Mouse (Mus musculus): ENCODE results near the gene Mrpl58.

DNA sequence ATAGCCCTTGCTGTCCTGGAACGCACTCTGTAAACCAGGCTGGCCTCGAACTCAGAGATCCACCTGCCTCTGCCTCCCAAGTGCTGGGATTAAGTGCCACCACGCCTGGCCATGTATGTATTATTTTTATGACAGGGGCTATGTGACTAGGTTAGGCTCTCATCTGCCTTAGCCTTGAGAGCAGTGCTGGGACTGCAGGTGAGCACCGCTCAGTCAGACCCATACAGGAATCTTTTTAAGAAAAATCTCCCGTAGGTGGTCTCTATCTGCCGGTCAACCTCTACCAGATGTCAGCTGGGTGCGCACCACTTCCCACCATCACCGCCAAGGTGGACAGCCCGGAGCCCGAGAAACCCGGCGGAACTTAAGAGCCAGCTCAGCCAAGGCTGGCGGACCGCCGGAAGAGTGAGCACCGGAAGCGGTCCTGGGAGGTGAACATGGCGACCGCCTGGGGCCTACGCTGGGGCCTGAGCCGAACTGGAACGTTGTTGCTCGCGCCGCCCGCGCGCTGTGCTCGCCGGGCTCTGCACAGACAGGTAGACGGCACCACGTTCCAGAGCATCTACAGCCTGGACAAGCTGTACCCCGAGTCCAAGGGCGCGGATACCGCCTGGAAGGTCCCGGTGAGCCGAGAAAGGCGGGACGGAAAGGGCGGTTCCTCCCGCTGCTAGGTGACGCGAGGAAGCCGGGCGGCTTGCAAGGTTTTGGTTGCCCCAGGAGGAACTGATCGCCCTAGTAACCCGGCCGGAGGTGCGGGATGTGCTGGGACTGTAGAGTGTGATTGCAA lies at the start of gene Mrpl58:
- TF ChIP-seq POLR2A (IDR thresholded peaks at IDR 0.05; ENCODE audit: control insufficient read depth, extremely low read depth, insufficient read depth, low read length, poor library complexity) = peak; percentile 71; the same call in 1 of the 2 replicates
- 0 out of 2 replicates have a peak, but pooled peaks have one; percentile 50 for TF ChIP-seq CTCF (IDR thresholded peaks at IDR 0.05; ENCODE audit: borderline replicate concordance, control insufficient read depth, extremely low read depth, insufficient read depth, low read length, poor library complexity)

All from thymus, adult 2 months (tissue).